ENCODE assay signal across 17 mouse cellular contexts in the genomic region with DNA sequence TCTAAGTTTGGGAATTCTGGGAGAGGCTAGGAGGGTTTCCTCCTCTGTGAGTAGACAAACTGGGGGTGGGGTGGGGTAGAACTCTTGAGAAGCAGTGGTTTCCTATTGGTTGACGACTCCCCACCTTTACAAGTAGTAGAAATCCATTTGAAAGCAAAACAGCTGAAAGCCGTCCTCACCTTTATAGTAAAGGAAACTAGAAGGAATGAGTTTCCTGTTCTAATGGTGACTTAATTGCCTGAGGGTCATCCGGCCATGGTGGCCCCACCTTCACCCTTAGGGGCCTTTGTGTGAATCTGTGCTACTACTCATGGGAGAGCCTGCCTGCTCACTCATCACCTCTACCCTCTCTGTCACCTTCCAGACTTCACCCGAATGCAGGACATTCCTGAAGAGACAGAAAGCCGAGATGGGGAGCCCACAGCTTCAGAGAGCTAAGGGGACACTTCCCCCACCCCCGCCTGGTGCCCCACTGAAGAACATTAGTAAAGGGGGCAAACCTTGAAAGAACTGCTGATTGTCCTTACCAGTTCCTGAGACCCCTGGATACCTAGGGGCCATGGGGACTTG. TPM values are rescaled to one million over a fixed set of nuclear protein-coding genes. Genes with fewer than 3 reads are reported as not detected.
"Had no signal": no experiment of that assay in that cellular context is flagged by ENCODE, and none has a peak within 500 bp of the region (broad histone marks: within the 10 kb centered on the region; RNA-seq: fewer than 3 reads in every experiment).

No protein-coding gene starts in this region.

- H3K4me1 ChIP-seq: limb, embryonic 10.5 days; midbrain, embryonic 15.5 days; stomach, embryonic 15.5 days had no signal

- DNase-seq: kidney, adult 8-10 months; lung, adult 2 months; lung, postnatal 4 days; right cerebral cortex, postnatal 14 days; thymus, postnatal 4 days had no signal

- H3K4me3 ChIP-seq: left cerebral cortex, adult 2 months; limb, embryonic 10.5 days; liver, embryonic 15.5 days; midbrain, embryonic 15.5 days; stomach, embryonic 15.5 days had no signal

- H3K9ac ChIP-seq: liver, embryonic 15.5 days; midbrain, embryonic 15.5 days; stomach, embryonic 15.5 days had no signal

- H3K4me2 ChIP-seq: liver, embryonic 11.5 days; liver, embryonic 15.5 days; midbrain, embryonic 11.5 days; midbrain, embryonic 15.5 days; stomach, embryonic 15.5 days had no signal

- H3K9me3 ChIP-seq: limb, embryonic 10.5 days; liver, embryonic 15.5 days; midbrain, embryonic 15.5 days; stomach, embryonic 15.5 days had no signal

- H3K27ac ChIP-seq: kidney, postnatal 0 days; left cerebral cortex, adult 2 months; limb, embryonic 10.5 days; liver, embryonic 15.5 days; midbrain, embryonic 15.5 days; stomach, embryonic 15.5 days had no signal

- ATAC-seq: lung, postnatal 0 days; midbrain, embryonic 15.5 days had no signal

- H3K27me3 ChIP-seq: liver, embryonic 15.5 days; midbrain, embryonic 15.5 days; stomach, embryonic 15.5 days had no signal

RNA-seq across cellular contexts. Expression of gene Rxfp4, which starts 6.4 kb away (rescaled TPM):
- polyA plus RNA-seq: kidney, postnatal 0 days; limb, embryonic 10.5 days; liver, embryonic 11.5 days; liver, embryonic 15.5 days; midbrain, embryonic 15.5 days; neural tube, embryonic 14.5 days; spleen, adult 2 months; stomach, embryonic 15.5 days; testis, adult 2 months had no signal
